In genomic region chr15:65639484-65639883, GRCm38 (mm10) we compare ENCODE assay signal across 19 mouse cellular contexts.
"Had no signal": no experiment of that assay in that cellular context is flagged by ENCODE, and none has a peak within 500 bp of the region (broad histone marks: within the 10 kb centered on the region; RNA-seq: fewer than 3 reads in every experiment).

No protein-coding gene starts in this region.

- ATAC-seq: intestine, postnatal 0 days; midbrain, embryonic 15.5 days had no signal

- DNase-seq: kidney, adult 2 months; kidney, postnatal 25 days; layer of hippocampus, postnatal 36 days; liver, embryonic 13.5 days; lung, adult 2 months; lung, postnatal 14 days; lung, postnatal 4 days; thymus, adult 2 months; thymus, postnatal 14 days; thymus, postnatal 4 days had no signal

- H3K36me3 ChIP-seq: limb, embryonic 10.5 days; limb, embryonic 13.5 days; liver, embryonic 13.5 days; midbrain, embryonic 12.5 days; midbrain, embryonic 15.5 days; neural tube, embryonic 15.5 days had no signal

- H3K27me3 ChIP-seq: limb, embryonic 13.5 days; liver, embryonic 13.5 days; midbrain, embryonic 12.5 days; midbrain, embryonic 15.5 days; neural tube, embryonic 15.5 days had no signal

- H3K9ac ChIP-seq: limb, embryonic 13.5 days; liver, embryonic 13.5 days; midbrain, embryonic 12.5 days; midbrain, embryonic 15.5 days; neural tube, embryonic 15.5 days had no signal

- H3K4me2 ChIP-seq: limb, embryonic 13.5 days; liver, embryonic 13.5 days; midbrain, embryonic 12.5 days; midbrain, embryonic 15.5 days; neural tube, embryonic 15.5 days had no signal

- H3K4me3 ChIP-seq: layer of hippocampus, adult 2 months; limb, embryonic 10.5 days; limb, embryonic 13.5 days; liver, embryonic 13.5 days; midbrain, embryonic 12.5 days; midbrain, embryonic 15.5 days; myocyte; neural tube, embryonic 15.5 days had no signal

- H3K9me3 ChIP-seq: limb, embryonic 10.5 days; liver, embryonic 13.5 days; midbrain, embryonic 12.5 days; midbrain, embryonic 15.5 days; neural tube, embryonic 15.5 days had no signal

- H3K4me1 ChIP-seq: limb, embryonic 10.5 days; limb, embryonic 13.5 days; liver, embryonic 13.5 days; midbrain, embryonic 12.5 days; midbrain, embryonic 15.5 days; neural tube, embryonic 15.5 days had no signal

- H3K27ac ChIP-seq: kidney, postnatal 0 days; layer of hippocampus, adult 2 months; limb, embryonic 10.5 days; limb, embryonic 13.5 days; liver, embryonic 13.5 days; midbrain, embryonic 12.5 days; midbrain, embryonic 15.5 days; neural tube, embryonic 15.5 days had no signal
